ENCODE assay signal across 8 mouse cellular contexts in genomic region chr7:35647101-35647698, GRCm38 (mm10). TPM values are rescaled to one million over a fixed set of nuclear protein-coding genes. Genes with fewer than 3 reads are reported as not detected.
DNase-seq lines count a peak whose midpoint lies in the region; ATAC-seq and TF ChIP-seq lines count a peak whose summit lies in the region.

TSS of gene Pdcd5 (minus strand) at chr7:35647521.

- peak within 1 kb of the TSS; percentile 63 for H3K4me2 ChIP-seq in forebrain, postnatal 0 days (ENCODE audit: low read depth)
- H3K4me2 ChIP-seq in lung, embryonic 15.5 days: peak within 1 kb of the TSS; percentile 73

- ATAC-seq in forebrain, postnatal 0 days: peak; percentile 95
- peak; percentile 89 for ATAC-seq in lung, embryonic 15.5 days (ENCODE audit: borderline replicate concordance, extremely low read depth, low FRiP score, low TSS enrichment)

- peak within 1 kb of the TSS; percentile 62 for H3K27ac ChIP-seq in MEL (ENCODE audit: control insufficient read depth, low read depth, low read length)
- no peak within 1 kb of the TSS for H3K27ac ChIP-seq in cerebellum, adult 2 months (ENCODE audit: insufficient read depth, low read length)
- H3K27ac ChIP-seq in forebrain, postnatal 0 days (ENCODE audit: low read depth, low read length): peak within 1 kb of the TSS; percentile 78
- peak within 1 kb of the TSS; percentile 69 for H3K27ac ChIP-seq in lung, embryonic 15.5 days

- H3K4me1 ChIP-seq in MEL (ENCODE audit: control insufficient read depth in 1 of 2, insufficient read depth in 2 of 2, low read length in 2 of 2): peaks cover 2 to 11% of the 10 kb centered on the region in 2 experiments
- H3K4me1 ChIP-seq in cerebellum, adult 2 months (ENCODE audit: control insufficient read depth, insufficient read depth, low read length): no peaks in the 10 kb centered on the region; the same call in 1 of the 2 replicates
- no peaks in the 10 kb centered on the region for H3K4me1 ChIP-seq in forebrain, postnatal 0 days (ENCODE audit: insufficient read depth)
- H3K4me1 ChIP-seq in lung, embryonic 15.5 days: peaks cover 9% of the 10 kb centered on the region; the same call in 1 of the 2 replicates

- peak within 1 kb of the TSS; percentile 87 for H3K9ac ChIP-seq in MEL (ENCODE audit: control insufficient read depth, low read depth, low read length, poor library complexity, severe bottlenecking)
- H3K9ac ChIP-seq in forebrain, postnatal 0 days: peak within 1 kb of the TSS; percentile 89
- H3K9ac ChIP-seq in lung, embryonic 15.5 days: peak within 1 kb of the TSS; percentile 88

- H3K36me3 ChIP-seq in MEL (ENCODE audit: control insufficient read depth in 1 of 2, insufficient read depth in 2 of 2, low read length in 2 of 2): peaks cover 0 to 14% of the 10 kb centered on the region in 2 experiments; a peak in 3 of 4 replicates
- H3K36me3 ChIP-seq in forebrain, postnatal 0 days (ENCODE audit: insufficient read depth): peaks cover 27% of the 10 kb centered on the region
- H3K36me3 ChIP-seq in lung, embryonic 15.5 days: peaks cover 35% of the 10 kb centered on the region

- H3K27me3 ChIP-seq in MEL (ENCODE audit: control insufficient read depth in 1 of 2, insufficient read depth in 2 of 2, low read length in 2 of 2): no peaks in the 10 kb centered on the region
- H3K27me3 ChIP-seq in cerebellum, adult 2 months (ENCODE audit: control insufficient read depth, insufficient read depth, low read length): no peaks in the 10 kb centered on the region
- H3K27me3 ChIP-seq in forebrain, postnatal 0 days (ENCODE audit: insufficient read depth, low read length): no peaks in the 10 kb centered on the region
- no peaks in the 10 kb centered on the region for H3K27me3 ChIP-seq in lung, embryonic 15.5 days

- H3K4me3 ChIP-seq in MEL (ENCODE audit: control insufficient read depth in 1 of 2, insufficient read depth in 1 of 2, low read depth in 2 of 2, low read length in 2 of 2): peak within 1 kb of the TSS; percentile 87 to 88
- peak within 1 kb of the TSS; percentile 78 for H3K4me3 ChIP-seq in cerebellum, adult 2 months (replicated peaks; ENCODE audit: insufficient read depth, low read depth, low read length)
- peak within 1 kb of the TSS; percentile 79 for H3K4me3 ChIP-seq in forebrain, postnatal 0 days (ENCODE audit: low read depth, low read length)
- H3K4me3 ChIP-seq in lung, embryonic 15.5 days: peak within 1 kb of the TSS; percentile 85

- DNase-seq in MEL (ENCODE audit: low read depth, low spot score): peak; percentile 98
- peak; percentile 96 to 99 for DNase-seq in cerebellum, adult 2 months
- DNase-seq in forebrain, postnatal 0 days: peak; percentile 99
- DNase-seq in heart, postnatal 4 days: peak; percentile 99
- DNase-seq in layer of hippocampus, adult 8-10 months (ENCODE audit: low spot score in 2 of 2): peak; percentile 93 to 98
- DNase-seq in ovary, adult 18-20 months (ENCODE audit: low spot score): peak; percentile 92
- peak; percentile 98 for DNase-seq in thymus, postnatal 0 days (ENCODE audit: low spot score)

- no peaks in the 10 kb centered on the region for H3K9me3 ChIP-seq in MEL (replicated peaks; ENCODE audit: insufficient read depth, low read length)
- H3K9me3 ChIP-seq in forebrain, postnatal 0 days (ENCODE audit: low read length): no peaks in the 10 kb centered on the region
- H3K9me3 ChIP-seq in lung, embryonic 15.5 days: no peaks in the 10 kb centered on the region

- WGBS in cerebellum, adult 2 months: under 1% methylated on average over 64 of the region's 64 CpGs
- WGBS in forebrain, postnatal 0 days: 2% methylated on average over 63 of the region's 64 CpGs
- WGBS in lung, embryonic 15.5 days: under 1% methylated on average over 59 of the region's 64 CpGs

- peaks cover 10% of the 10 kb centered on the region for H3K79me2 ChIP-seq in MEL (ENCODE audit: control insufficient read depth, insufficient read depth, low read length, poor library complexity)

- no peak for TF ChIP-seq RAD21 in MEL (IDR thresholded peaks at IDR 0.05; ENCODE audit: low read depth, low read length)

- TF ChIP-seq CTCF in MEL (IDR thresholded peaks at IDR 0.05 in 2 of 3, conservative IDR thresholded peaks at IDR 0.05 in 1 of 3; ENCODE audit: control insufficient read depth in 1 of 3, insufficient read depth in 1 of 3, low read depth in 2 of 3, low read length in 3 of 3, poor library complexity in 1 of 3, severe bottlenecking in 1 of 3): no peak
- no peak for TF ChIP-seq CTCF in cerebellum, adult 2 months (IDR thresholded peaks at IDR 0.05; ENCODE audit: borderline replicate concordance, insufficient read depth, low read depth, low read length)
- TF ChIP-seq CTCF in forebrain, postnatal 0 days (IDR thresholded peaks at IDR 0.05; ENCODE audit: low read depth): 0 out of 2 replicates have a peak, but pooled peaks have one; percentile 16

- peak; percentile 35 to 75; a peak in 2 of 4 replicates for TF ChIP-seq POLR2A in MEL (IDR thresholded peaks at IDR 0.05; ENCODE audit: control insufficient read depth in 1 of 2, insufficient read depth in 1 of 2, low read depth in 1 of 2, low read length in 2 of 2, poor library complexity in 1 of 2)
- TF ChIP-seq POLR2A in cerebellum, adult 2 months (IDR thresholded peaks at IDR 0.05; ENCODE audit: borderline replicate concordance, insufficient read depth, low read length): peak; percentile 70

- TF ChIP-seq EP300 in MEL (IDR thresholded peaks at IDR 0.05; ENCODE audit: low read depth in 1 of 2, low read length in 2 of 2): 0 out of 4 replicates have a peak, but pooled peaks of 1 of the 2 experiments have one; percentile 5

TF ChIP-seq in MEL, 35 proteins besides CTCF, POLR2A, EP300 and RAD21:
- TF ChIP-seq MYC (IDR thresholded peaks at IDR 0.05; ENCODE audit: low read depth, low read length) (no peak), SIN3A (IDR thresholded peaks at IDR 0.05; ENCODE audit: low read length) (peak; percentile 96), MXI1 (IDR thresholded peaks at IDR 0.05; ENCODE audit: low read depth, low read length) (peak; percentile 78), POLR2AphosphoS2 (IDR thresholded peaks at IDR 0.05; ENCODE audit: low read length) (peak; percentile 51; the same call in 1 of the 2 replicates), UBTF (IDR thresholded peaks at IDR 0.05; ENCODE audit: borderline replicate concordance, insufficient read depth, low read depth, low read length) (0 out of 2 replicates have a peak, but pooled peaks have one; percentile 38), ELF1 (IDR thresholded peaks at IDR 0.05; ENCODE audit: low read depth, low read length) (peak; percentile 58), NRF1 (IDR thresholded peaks at IDR 0.05; ENCODE audit: insufficient read depth, low read depth, low read length, poor library complexity, severe bottlenecking) (peak; percentile 86), MAFK (IDR thresholded peaks at IDR 0.05; ENCODE audit: borderline replicate concordance, low read depth, low read length) (no peak), USF1 (IDR thresholded peaks at IDR 0.05; ENCODE audit: low read depth, low read length) (0 out of 2 replicates have a peak, but pooled peaks have one; percentile 36), JUND (IDR thresholded peaks at IDR 0.05; ENCODE audit: low read depth, low read length) (no peak), HCFC1 (IDR thresholded peaks at IDR 0.05; ENCODE audit: low read depth, low read length) (peak; percentile 95), ETS1 (IDR thresholded peaks at IDR 0.05; ENCODE audit: low read depth, low read length) (peak; percentile 33; the same call in 1 of the 2 replicates), MAX (IDR thresholded peaks at IDR 0.05; ENCODE audit: low read length) (no peak), MAZ (IDR thresholded peaks at IDR 0.05; ENCODE audit: low read depth, low read length) (peak; percentile 86; the same call in 1 of the 2 replicates), NELFE (IDR thresholded peaks at IDR 0.05; ENCODE audit: low read depth, low read length) (peak; percentile 85), RCOR1 (IDR thresholded peaks at IDR 0.05; ENCODE audit: low read depth, low read length) (no peak)

RNA-seq across cellular contexts. Expression of gene Pdcd5, which starts in this region (rescaled TPM):
- total RNA-seq in MEL (2012; rRNA removed): 221 and 232 TPM in 2 replicates
- 1,000 to 10,000 TPM in 1 of 2 experiments, 100 to 1,000 TPM in 1; 118 to 1,267 TPM for polyA plus RNA-seq in MEL (2012; ENCODE audit: insufficient read depth in 1 of 2, insufficient read length in 2 of 2, low read depth in 1 of 2, low replicate concordance in 2 of 2, missing spikeins in 1 of 2)
- 93.8 and 99.5 TPM in 2 replicates for polyA plus RNA-seq in cerebellum, adult 2 months (2012; rRNA removed)
- total RNA-seq in forebrain, postnatal 0 days (2014; rRNA removed): 91.6 and 154 TPM in 2 replicates
- polyA plus RNA-seq in forebrain, postnatal 0 days (2015; fragmentation: Nextera tagmentation; extraction: Ambion mirVana): 228 and 295 TPM in 2 replicates
- 100 to 1,000 TPM; 130 to 142 TPM for total RNA-seq in heart, postnatal 4 days (2021)
- total RNA-seq in layer of hippocampus, adult 8-10 months (2022): 10 to 100 TPM; 53.4 to 59.6 (median 54.9) TPM
- 231 and 247 TPM in 2 replicates for polyA plus RNA-seq in lung, embryonic 15.5 days (2015; fragmentation: Nextera tagmentation; extraction: Ambion mirVana)
- polyA plus RNA-seq in thymus, postnatal 0 days (2015; fragmentation: Nextera tagmentation; extraction: Ambion mirVana): 266 and 274 TPM in 2 replicates
